Mouse (Mus musculus) ovary, postnatal 14 days (tissue): ENCODE measurements at regions not wholly inside any gene's neighbourhood (a gene's known extent, or its start where the extent isn't known, plus 50 kb on each side); places are given as distances from the start of the nearest gene placed in this dataset.
"Not testable (repeated sequence)": the region's sequence is repeated elsewhere in the genome, so short reads cannot be mapped to it uniquely, and the experiment has no call there.

Experiments
- DNase-seq: peaks from one replicate; pipeline ENCODE4 v3.0.0; 2022; ENCODE audit warnings: low spot score

DNA sequence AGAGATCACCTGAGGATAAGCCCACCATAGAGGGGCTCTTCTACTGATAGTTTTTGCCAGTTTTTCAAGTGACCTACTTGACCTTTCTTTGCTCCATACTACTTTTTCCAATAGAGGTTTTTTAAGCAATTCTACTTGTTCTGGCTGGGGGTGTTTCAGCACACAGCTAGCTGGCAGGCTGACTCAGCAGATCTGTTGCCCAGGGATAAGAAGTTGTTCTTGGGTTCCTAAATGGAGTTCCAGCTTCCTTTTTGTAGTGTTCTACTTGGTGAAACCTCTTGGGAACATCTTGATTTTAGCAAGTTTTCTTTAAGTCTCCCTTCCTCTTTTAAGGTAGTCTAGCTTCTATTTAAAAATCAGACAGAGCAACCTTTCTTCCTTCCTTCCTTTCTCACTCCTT is 61.0 kb downstream of the 4930474N05Rik start:
- no peak for DNase-seq

DNA sequence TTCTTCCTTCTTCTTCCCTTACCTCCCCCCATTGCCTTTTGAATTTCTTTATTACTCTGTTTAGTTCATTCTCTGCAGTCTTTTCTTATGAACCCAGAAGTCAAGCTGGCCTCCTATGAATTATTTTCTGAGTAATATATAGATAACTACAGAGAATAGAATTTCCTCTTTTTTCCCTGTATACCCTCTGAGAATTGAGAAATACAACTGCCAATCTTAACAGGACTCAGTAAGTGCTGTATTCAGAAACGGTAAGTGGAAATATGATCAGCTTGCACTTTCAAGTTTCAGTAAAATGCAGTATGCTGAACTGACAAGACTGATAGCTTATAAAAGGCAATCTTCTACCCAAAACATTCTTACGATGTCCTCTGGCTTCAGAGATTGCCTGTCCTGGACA is 61.5 kb downstream of the 4930474N05Rik start:
- no peak for DNase-seq

DNA sequence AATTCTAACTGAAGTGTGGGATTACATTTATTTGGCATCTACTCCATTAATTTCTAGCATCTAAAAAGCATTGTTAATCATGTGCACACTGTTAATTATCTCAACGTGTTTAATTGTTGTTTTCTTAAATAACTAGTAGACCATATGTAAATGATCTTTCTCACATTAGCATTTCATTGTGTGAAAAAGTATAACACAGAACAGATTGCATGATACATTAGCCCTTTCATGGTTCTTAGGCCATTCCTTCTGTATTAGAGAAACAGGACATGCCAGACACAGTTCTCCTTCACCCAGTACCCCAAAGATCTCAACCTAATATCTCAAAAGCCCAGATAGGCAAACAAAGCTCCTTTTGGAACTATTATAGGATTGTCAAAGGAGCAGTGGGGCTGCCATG is 89.0 kb downstream of the 4930474N05Rik start:
- DNase-seq: no peak

DNA sequence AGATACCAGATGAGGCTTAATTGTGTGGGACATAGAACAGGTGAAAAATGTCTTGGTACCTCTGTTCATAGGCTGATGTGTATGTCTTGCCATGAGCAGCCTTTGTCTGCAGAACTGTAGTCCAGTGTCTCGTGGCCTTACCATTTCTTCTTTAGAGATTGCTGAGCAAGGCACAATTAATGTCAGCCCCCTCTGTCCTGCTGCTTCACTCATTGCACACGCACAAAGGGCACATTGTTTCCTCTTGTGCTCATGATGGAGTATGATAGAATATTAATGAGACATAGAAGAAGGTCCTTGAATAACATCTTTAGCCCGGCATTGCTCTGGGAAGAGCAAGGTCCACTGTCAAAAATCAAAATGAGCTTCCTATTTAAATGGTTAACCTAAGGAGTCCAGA is 101.8 kb downstream of the 4930474N05Rik start:
- DNase-seq: no peak

DNA sequence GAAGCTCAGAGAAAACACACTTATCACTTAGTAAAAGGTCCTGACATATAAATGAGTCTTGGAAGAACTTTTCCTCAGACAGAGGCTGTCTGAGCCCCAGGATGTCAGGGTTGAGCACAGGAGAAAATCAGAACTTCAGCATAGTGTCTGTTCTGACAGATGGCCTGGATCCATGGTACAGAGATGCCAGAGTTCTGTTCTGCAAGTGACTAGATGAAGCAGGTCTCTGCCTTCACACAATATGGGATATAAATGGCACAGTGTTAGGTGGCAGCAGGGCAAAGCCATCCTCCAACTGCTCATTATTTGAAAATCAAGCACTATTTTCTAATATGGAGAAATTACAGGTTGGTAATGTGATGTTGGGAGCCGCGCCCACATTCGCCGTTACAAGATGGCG is 103.7 kb downstream of the 4930474N05Rik start:
- no peak for DNase-seq

DNA sequence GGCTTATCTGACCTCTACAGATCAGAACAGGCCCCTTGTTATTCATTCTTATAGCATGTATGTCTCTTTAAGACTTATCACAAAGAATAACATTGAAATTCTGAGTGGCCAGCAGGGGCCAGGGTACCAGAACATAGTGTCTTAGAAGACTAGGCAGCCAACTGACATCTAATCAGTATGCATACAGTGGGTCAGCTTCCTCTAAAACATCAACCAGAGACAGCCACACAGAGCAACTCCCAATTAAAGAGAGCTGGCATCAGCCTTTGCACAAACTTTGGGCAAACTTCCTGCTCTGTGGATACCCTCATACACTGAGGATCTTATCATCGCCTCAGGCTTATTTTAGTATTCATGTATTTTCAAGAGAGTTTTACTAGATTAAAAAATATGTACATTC is 109.1 kb downstream of the 4930474N05Rik start:
- DNase-seq: no peak

DNA sequence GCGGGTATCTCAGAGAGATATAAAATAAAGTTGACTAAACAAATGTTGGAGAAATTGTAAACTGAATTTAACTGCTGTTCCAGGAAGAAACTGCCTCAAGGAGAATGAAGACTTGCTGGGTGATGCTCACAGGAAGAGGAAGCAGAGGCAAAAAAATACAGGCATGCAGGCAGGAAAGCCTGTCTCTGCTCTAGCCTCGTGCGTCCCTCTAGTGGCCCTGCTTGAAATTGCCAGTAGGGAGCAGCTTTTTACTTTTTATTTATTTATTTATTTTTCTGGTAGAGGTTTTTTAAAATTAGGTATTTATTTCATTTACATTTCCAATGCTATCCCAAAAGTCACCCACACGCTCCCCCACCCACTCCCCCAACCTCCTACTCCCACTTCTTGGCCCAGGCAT is 118.1 kb downstream of the 4930474N05Rik start:
- DNase-seq: peak; percentile 25

DNA sequence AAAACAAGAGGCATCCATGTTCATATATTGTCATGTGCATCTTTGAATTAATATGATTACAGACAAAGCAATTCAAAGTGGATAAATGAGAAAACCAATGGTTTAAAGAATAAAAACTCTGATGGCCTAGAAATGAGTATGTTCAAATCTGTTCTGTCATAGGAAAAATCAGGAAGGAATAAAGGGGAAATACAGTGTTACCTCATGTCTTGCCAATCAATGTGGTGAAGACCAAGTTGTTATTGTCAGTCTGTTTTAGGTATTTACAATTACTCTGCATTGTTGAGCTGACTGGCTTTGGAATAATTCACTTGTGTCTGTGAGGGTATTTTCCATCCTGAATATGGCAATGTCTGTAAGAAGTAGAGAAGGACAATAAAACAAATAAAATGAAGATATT is 151.1 kb downstream of the 4930474N05Rik start:
- no peak for DNase-seq

DNA sequence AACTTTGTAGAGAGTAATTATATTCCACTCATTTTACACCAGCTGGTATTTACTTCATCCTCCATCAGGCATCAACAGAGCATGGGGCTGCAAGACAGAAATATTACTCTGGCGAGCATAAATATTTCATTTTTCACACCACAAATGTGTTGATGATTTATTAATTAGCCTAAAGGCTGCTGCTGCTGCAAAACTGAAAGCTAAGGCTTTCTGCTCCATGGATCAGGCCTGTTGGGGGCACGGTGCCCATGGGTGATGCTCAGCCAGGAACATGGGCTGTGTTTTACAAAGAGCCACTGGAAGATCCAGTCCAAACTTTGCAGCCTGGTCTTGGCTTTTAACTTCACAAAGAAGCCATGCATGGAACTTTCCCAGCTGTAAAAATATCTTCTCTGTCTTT is 167.4 kb downstream of the 4930474N05Rik start:
- no peak for DNase-seq

DNA sequence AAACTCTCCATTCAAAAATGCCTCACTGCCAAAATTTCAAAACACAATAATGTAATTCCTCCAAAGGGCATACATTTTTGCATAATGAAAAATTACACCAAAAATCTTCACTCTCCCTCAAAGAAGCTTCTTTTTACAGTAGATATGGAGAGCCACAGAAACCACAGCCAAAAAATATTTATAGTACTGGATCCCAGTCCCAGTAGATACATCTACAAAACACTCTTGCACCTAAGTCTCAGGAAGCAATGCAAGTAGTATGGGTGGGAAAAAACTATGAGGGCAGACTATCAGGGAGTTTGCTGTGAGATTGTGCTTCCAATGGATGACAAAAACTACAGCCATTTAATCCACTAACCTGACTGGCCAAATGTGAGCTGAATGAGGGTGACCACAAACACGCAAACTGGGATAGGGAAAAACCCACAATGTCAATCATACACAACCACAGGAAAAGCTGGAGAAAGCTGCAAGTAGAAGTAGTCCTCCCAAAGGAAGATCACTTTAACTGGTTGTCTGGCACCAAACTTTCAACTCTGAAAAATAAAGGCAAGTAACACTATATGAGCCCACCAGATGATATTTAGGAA is 189.2 kb downstream of the 4930474N05Rik start:
- DNase-seq: no peak

DNA sequence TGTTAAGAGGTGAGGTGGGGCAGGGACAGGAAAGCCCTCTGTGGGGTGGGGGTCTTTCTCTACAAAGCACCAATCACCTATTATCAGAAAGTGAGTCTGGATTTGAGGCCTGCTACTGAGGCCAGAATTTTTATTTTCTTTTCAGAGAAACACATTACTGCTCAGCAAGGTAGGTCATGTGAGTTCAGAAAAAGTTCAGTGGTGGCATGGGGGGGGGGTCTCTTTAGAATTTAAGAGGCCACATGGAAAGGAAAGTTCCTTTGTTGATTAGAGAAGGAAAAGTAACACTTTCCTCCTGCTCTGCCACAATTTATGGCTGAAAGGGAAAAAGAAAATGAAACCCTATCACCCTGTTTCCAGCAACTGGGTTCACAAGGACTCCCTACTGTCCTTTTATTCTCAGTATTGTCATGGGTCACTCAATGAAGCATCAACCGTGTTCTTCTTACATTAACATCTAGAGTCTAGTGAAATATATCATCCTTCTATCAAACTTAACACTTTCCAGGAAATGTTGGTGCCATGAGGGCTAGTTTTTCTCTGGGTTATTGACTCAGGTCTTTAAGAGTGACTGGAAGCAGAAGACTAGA is 194.1 kb downstream of the 4930474N05Rik start:
- no peak for DNase-seq

DNA sequence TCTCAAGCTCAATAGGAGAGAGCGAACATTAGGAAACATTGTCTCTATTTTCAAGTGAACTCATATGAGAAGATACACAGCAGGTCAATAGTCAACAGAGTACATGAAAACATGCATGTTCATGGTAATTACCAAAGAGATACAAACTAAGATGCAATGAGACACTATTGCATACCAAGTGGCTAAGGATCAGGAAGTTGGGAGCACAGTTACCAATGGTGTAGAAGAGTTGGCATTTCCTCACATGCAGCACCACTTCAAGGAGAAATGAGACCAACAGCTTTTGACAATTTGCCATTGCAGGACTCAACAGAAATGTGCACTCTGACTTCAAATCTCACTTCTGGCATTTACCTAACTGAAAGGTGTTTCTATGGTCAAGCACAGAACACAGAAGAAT is 215.6 kb downstream of the 4930474N05Rik start:
- DNase-seq: no peak

DNA sequence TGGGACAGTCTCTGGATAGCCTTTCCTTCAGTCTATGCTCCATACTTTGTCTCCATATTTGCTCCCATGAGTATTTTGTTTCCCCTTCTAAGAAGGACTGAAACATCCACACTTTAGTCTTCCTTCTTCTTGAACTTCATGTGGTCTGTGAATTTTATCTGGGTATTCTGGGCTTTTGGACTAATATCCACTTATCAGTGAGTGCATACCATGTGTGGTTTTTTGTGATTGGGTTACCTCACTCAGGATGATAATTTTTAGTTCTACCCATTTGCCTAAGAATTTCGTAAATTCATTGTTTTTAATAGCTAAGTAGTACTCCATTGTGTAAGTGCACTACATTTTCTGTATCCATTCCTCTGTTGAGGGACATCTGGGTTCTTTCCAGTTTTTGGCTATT is 220.0 kb downstream of the 4930474N05Rik start:
- not testable (repeated sequence) for DNase-seq

DNA sequence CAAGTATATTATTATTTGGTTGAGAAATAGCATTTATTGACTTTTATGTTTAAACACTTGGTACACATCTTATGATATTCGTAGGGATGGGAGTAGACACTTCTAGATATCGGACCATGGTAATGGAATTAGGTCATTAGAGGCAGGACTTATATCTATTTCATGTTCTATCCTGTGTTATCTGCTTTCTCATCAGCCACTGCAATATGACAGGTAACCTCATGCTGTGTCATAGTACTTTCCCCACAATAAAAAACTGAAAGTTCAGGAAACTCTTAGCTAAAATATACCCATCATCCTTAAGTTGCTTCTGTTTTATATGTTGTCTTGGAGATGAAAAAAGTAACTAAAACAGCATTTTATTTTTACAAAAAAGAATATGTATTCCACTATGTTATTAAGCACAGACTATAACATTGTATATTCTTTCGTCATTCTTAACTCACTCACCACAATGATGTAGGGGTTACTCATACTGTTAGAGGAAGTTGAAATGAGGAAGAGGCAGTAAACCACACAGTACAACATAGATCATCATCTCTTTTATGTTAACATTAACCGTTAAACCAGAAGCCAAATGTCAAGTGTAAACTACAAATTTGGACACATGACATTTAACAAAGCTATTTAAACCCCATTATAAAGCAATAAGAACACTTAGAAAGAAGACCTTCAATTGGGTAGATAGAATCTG is 221.8 kb downstream of the 4930474N05Rik start:
- DNase-seq: no peak

DNA sequence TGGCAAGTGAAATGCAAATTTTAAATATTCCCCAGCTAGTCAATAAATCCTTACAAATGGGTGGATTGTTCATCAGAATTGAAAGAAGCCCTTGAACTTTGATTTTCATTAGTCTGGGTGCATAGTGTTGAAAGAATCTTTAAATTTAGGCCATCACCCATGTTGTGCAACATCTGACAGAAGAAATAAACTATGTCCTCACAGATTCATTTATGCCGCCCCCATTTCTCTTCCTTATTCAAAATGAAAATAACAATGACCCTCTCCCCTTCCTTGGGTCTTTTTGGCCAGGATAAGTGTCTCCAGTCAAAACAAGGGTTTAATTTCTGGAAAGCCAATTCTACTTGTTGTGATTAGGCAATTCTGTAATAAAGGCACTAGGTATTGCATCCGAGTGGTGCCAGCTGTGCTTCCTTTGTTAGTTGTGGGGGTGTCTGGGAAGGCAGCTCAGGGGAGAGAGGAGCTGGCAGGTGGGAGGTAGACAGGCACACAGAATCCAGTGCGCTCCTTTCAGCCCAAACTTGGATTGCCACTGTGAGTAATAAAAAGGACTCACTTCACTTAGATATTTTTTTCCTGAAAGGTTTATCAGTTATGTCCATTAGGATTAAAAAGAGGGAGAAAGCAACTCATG is 233.7 kb downstream of the 4930474N05Rik start:
- DNase-seq: no peak

DNA sequence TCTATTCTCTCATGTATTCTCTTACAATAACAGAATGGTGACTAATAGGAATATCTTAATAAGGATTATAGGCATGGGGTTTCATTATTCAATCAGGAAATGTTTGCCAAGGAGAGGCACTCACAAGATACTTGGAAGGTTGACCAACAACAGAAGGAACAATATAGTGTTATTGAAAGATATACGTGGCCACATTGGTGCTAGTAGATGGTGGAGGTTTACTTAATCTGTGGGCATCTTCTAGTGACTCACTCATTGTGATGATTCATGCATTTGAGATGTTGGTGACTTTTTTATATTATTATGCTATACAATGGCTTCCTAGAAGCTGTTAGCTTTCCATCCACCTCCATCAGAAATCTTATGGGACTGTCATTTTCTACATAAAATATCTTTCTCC is 246.1 kb downstream of the 4930474N05Rik start:
- no peak for DNase-seq
